Mouse (Mus musculus): ENCODE results near the gene Gna15. TPM values are rescaled to one million over a fixed set of nuclear protein-coding genes. Genes with fewer than 3 reads are reported as not detected.

The Gna15 gene
- polyA plus RNA-seq (2015; fragmentation: Nextera tagmentation; extraction: Ambion mirVana): 1.8 and 1.9 TPM in 2 replicates

GRCm38 (mm10) chr10:81524051-81524605, at the start of gene Gna15:
TSS of gene Gna15 (minus strand) at chr10:81524225.

GRCm38 (mm10) chr10:81559163-81559626, 35.2 kb upstream of the Gna15 start, which contains the start of gene Aes:
TSS of gene Aes (plus strand) at chr10:81559488.

GRCm38 (mm10) chr10:81545161-81545747, 21.2 kb upstream of the Gna15 start, which contains the start of gene Gna11:
TSS of gene Gna11 (minus strand) at chr10:81545190.

GRCm38 (mm10) chr10:81500032-81500431, 24.0 kb downstream of the Gna15 start, which contains the start of gene S1pr4:
TSS of gene S1pr4 (minus strand) at chr10:81500132.

GRCm38 (mm10) chr10:81496264-81496901, 27.6 kb downstream of the Gna15 start, which contains the start of gene Ncln:
TSS of gene Ncln (minus strand) at chr10:81496392.

GRCm38 (mm10) chr10:81482533-81482889, 41.5 kb downstream of the Gna15 start, which contains the start of gene Celf5:
TSS of gene Celf5 (minus strand) at chr10:81482709.

GRCm38 (mm10) chr10:81455181-81455895, 68.7 kb downstream of the Gna15 start, which contains the start of gene Nfic:
TSS of gene Nfic (minus strand) at chr10:81455635.

Small RNAs within 50 kb of the gene (microRNA-seq; reads per million reads assigned to microRNA genes)
- gene Gm25595: not detected

Other genes starting within 250 kb of the Gna15 start
- gene Tjp3, start 232.6 kb downstream of the Gna15 start, polyA plus RNA-seq (2015; fragmentation: Nextera tagmentation; extraction: Ambion mirVana): 1.5 and 2.4 TPM in 2 replicates
- 101 and 122 TPM in 2 replicates for gene Pip5k1c, start 231.3 kb downstream of the Gna15 start, polyA plus RNA-seq (2015; fragmentation: Nextera tagmentation; extraction: Ambion mirVana)
- gene Cactin, start 203.1 kb downstream of the Gna15 start, polyA plus RNA-seq (2015; fragmentation: Nextera tagmentation; extraction: Ambion mirVana): 18.8 and 20.8 TPM in 2 replicates
- gene Tbxa2r, start 195.5 kb downstream of the Gna15 start, polyA plus RNA-seq (2015; fragmentation: Nextera tagmentation; extraction: Ambion mirVana): 5.2 and 5.5 TPM in 2 replicates
- gene Gipc3, start 181.0 kb downstream of the Gna15 start, polyA plus RNA-seq (2015; fragmentation: Nextera tagmentation; extraction: Ambion mirVana): 0.06 TPM in 1 of 2 replicates, not detected in the other
- gene Hmg20b, start 173.7 kb downstream of the Gna15 start, polyA plus RNA-seq (2015; fragmentation: Nextera tagmentation; extraction: Ambion mirVana): 31.7 and 34.0 TPM in 2 replicates
- 19.8 and 21.9 TPM in 2 replicates for gene Mfsd12, start 166.7 kb downstream of the Gna15 start, polyA plus RNA-seq (2015; fragmentation: Nextera tagmentation; extraction: Ambion mirVana)
- gene 4930404N11Rik, start 158.4 kb downstream of the Gna15 start, polyA plus RNA-seq (2015; fragmentation: Nextera tagmentation; extraction: Ambion mirVana): 0.60 and 0.76 TPM in 2 replicates
- 137 and 142 TPM in 2 replicates for gene Fzr1, start 145.7 kb downstream of the Gna15 start, polyA plus RNA-seq (2015; fragmentation: Nextera tagmentation; extraction: Ambion mirVana)
- gene Dohh, start 139.8 kb downstream of the Gna15 start, polyA plus RNA-seq (2015; fragmentation: Nextera tagmentation; extraction: Ambion mirVana): 115 and 127 TPM in 2 replicates
- gene Gm48551, start 139.8 kb downstream of the Gna15 start, polyA plus RNA-seq (2015; fragmentation: Nextera tagmentation; extraction: Ambion mirVana): 6.0 and 6.2 TPM in 2 replicates
- gene Gm48552, start 135.2 kb downstream of the Gna15 start, polyA plus RNA-seq (2015; fragmentation: Nextera tagmentation; extraction: Ambion mirVana): 2.0 and 3.0 TPM in 2 replicates
- gene Smim24, start 131.2 kb downstream of the Gna15 start, polyA plus RNA-seq (2015; fragmentation: Nextera tagmentation; extraction: Ambion mirVana): 1.8 and 2.3 TPM in 2 replicates
- 51.8 and 53.5 TPM in 2 replicates for gene Nfic, start 68.6 kb downstream of the Gna15 start, polyA plus RNA-seq (2015; fragmentation: Nextera tagmentation; extraction: Ambion mirVana)
- 40.7 and 46.8 TPM in 2 replicates for gene Celf5, start 41.5 kb downstream of the Gna15 start, polyA plus RNA-seq (2015; fragmentation: Nextera tagmentation; extraction: Ambion mirVana)
- gene Ncln, start 27.8 kb downstream of the Gna15 start, polyA plus RNA-seq (2015; fragmentation: Nextera tagmentation; extraction: Ambion mirVana): 59.5 and 68.2 TPM in 2 replicates
- 0.68 and 0.72 TPM in 2 replicates for gene S1pr4, start 24.1 kb downstream of the Gna15 start, polyA plus RNA-seq (2015; fragmentation: Nextera tagmentation; extraction: Ambion mirVana)
- gene Gna11, start 21.0 kb upstream of the Gna15 start, polyA plus RNA-seq (2015; fragmentation: Nextera tagmentation; extraction: Ambion mirVana): 103 and 114 TPM in 2 replicates
- gene Aes, start 35.3 kb upstream of the Gna15 start, polyA plus RNA-seq (2015; fragmentation: Nextera tagmentation; extraction: Ambion mirVana): 842 and 942 TPM in 2 replicates
- 51.9 and 57.1 TPM in 2 replicates for gene Tle2, start 50.3 kb upstream of the Gna15 start, polyA plus RNA-seq (2015; fragmentation: Nextera tagmentation; extraction: Ambion mirVana)
- gene Tle6, start 76.8 kb upstream of the Gna15 start, polyA plus RNA-seq (2015; fragmentation: Nextera tagmentation; extraction: Ambion mirVana): 6.1 and 6.8 TPM in 2 replicates
- 0.46 and 1.4 TPM in 2 replicates for gene BC025920, start 82.0 kb upstream of the Gna15 start, polyA plus RNA-seq (2015; fragmentation: Nextera tagmentation; extraction: Ambion mirVana)
- gene Sirt6, start 103.6 kb upstream of the Gna15 start, polyA plus RNA-seq (2015; fragmentation: Nextera tagmentation; extraction: Ambion mirVana): 35.6 and 42.4 TPM in 2 replicates
- gene Ankrd24, start 104.3 kb upstream of the Gna15 start, polyA plus RNA-seq (2015; fragmentation: Nextera tagmentation; extraction: Ambion mirVana): 18.2 and 24.2 TPM in 2 replicates
- gene Gm10778, start 124.8 kb upstream of the Gna15 start, polyA plus RNA-seq (2015; fragmentation: Nextera tagmentation; extraction: Ambion mirVana): 5.3 and 6.1 TPM in 2 replicates
- gene Zfp433, start 180.6 kb upstream of the Gna15 start, polyA plus RNA-seq (2015; fragmentation: Nextera tagmentation; extraction: Ambion mirVana): 11.3 and 14.2 TPM in 2 replicates
- gene Gm3055, start 246.9 kb upstream of the Gna15 start, polyA plus RNA-seq (2015; fragmentation: Nextera tagmentation; extraction: Ambion mirVana): 8.7 and 11.0 TPM in 2 replicates

Data from neural tube, postnatal 0 days (tissue).